Mouse (Mus musculus) adrenal gland, adult (tissue): Measurements from ENCODE around the gene Thbd.
A peak's percentile ranks its signal among the peaks of the same experiment; 100 is the strongest.

Experiments used
- DNase-seq, 2 experiments: peaks; one replicate each; pipeline ENCODE4 v3.0.0; 2022 to 2023; ENCODE audit warnings: low spot score in 1 of 2; ENCODE audit not compliant: inconsistent age in 2 of 2

Gene Thbd

GRCm38 (mm10) chr2:148407870-148408760 is at the start of gene Thbd:
TSS of gene Thbd (minus strand) at chr2:148408188.
- DNase-seq, result peak; percentile 78 to 92

DNA sequence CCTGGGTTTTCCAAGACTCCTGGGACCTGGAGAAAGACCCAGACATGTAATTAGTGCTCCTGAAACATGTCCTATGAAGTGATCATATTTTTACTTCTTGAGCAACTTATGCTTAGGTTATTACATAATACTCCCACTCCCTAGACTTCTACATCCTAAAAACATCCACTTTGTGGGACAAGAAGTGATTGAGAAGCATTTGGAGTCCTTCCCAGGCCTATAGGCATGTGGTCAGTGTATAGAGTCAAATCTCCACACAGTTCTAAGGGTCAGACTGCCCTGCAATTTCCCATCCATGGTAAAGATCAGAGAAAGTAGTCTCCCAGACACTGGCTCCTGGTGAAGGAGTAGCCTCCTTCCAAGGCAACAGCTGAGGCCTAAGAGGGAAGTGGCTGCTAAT is 47.4 kb upstream of the Thbd start:
- DNase-seq, result no peak

GRCm38 (mm10) chr2:148454014-148454542 is 46.1 kb upstream of the Thbd start:
- no peak for DNase-seq

GRCm38 (mm10) chr2:148453061-148453460 is 45.1 kb upstream of the Thbd start:
- peak in 1 of 2 experiments; percentile 47 for DNase-seq

DNA sequence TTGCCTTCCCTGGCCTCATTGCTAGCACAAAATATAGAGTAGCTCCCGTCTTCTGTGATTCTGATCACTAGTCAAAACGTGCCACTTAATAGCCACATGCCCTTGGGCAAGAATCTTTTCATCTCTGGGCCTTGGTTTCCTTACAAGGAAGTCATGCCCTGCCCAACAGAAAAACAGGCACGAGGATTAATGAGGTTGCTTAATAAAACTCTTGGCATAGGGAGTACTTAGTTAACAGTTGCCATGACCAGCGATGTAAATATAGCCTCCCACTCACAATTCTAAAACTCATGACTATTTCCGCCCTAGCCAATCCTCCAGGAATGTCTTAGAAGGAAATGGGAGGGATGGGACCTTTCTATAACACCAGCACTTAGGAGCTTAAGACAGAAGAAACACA is 43.5 kb upstream of the Thbd start:
- no peak for DNase-seq

- no peak for DNase-seq
These were observed 42.6 kb upstream of the Thbd start for GRCm38 (mm10) chr2:148450616-148451015.

GRCm38 (mm10) chr2:148449659-148450058 is 41.7 kb upstream of the Thbd start:
- DNase-seq, result no peak

DNA sequence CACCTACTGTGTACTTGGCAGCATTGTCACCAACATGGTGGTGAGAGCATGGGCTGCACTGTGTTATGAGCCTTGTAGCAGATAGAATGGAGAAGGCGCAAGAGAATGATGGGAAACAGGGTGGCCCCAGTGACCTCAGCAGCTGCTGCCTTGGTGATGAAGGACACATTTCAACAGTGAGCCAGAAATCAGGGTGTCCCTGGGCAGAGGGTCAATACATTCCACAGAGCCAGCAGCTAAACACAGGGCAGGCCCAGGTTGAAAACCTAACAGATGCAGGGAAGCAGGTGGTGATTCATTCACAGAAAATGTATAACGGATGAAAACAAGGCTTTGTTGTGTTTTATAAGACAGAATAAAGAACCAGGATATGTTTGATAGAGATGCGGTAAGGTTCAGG is 38.5 kb upstream of the Thbd start:
- peak; percentile 17 to 81 for DNase-seq

GRCm38 (mm10) chr2:148445616-148446015 is 37.6 kb upstream of the Thbd start:
- DNase-seq, result no peak

- DNase-seq, result no peak
These were observed 36.5 kb upstream of the Thbd start for GRCm38 (mm10) chr2:148444472-148444871.

- DNase-seq, result peak; percentile 60 to 78
These were observed 35.4 kb upstream of the Thbd start, which contains the start of gene Cd93 for GRCm38 (mm10) chr2:148443249-148443958. TSS of gene Cd93 (minus strand) at chr2:148443563.

DNA sequence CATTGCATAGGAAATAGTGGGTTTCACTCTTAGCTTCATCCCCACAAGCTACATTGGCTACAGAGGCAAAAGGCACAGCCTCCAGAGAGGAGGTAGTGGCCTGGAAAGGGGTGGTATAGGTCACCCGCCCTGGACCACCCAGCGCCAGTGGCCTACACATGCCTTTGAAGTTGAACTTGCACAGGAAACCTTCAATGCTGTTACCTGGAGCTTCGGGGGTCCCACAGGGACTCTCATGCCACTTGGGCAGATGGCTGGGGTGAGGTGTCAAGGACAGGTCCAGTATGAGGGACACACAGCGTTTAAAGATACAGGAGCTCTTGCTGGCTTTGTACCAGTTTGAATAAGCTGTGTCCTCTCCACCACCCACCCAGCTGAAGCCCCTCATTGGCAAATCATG is 34.7 kb upstream of the Thbd start:
- peak in 1 of 2 experiments; percentile 50 for DNase-seq

GRCm38 (mm10) chr2:148442172-148442571 is 34.2 kb upstream of the Thbd start:
- peak; percentile 18 to 53 for DNase-seq

- no peak for DNase-seq
These were observed 33.4 kb upstream of the Thbd start for GRCm38 (mm10) chr2:148441421-148441820.

GRCm38 (mm10) chr2:148439691-148440276 is 31.8 kb upstream of the Thbd start:
- no peak for DNase-seq

DNA sequence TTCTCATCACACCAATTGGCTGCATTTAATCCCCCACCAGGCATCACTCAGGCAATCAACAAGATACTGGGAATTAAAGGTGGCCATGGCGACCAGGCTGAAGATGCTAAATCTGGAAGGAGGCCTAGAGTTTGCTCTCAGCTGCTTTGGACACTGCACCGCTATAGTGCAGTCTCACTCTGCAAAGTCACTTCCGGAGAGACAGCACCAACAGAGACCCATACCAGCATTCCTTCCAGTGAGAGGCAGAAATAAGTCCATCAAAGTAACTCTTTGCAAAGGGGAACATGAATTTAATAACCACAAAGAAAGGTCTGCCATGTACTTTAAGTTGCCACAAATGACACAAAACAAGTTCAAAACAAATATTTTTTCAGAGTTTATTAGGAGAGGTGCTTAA is 28.3 kb upstream of the Thbd start:
- no peak for DNase-seq

DNA sequence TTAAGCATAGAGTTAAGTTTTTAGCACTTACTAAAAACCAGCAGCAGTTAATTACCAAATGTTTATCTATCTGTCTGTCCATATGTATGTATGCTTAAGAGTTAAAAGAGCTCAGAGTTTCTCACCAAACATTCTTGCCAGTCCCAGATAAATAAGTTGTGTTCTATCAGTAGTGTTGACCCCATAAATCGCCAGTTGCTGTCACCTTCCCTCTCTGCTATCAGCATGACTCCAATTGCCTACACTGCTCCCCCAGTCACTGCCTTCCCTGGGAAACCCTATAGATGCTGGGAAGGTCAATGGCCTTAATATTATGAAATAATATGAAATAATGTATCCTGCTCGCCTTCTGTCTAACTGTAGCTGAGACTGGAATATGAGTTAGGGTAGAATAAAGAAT is 24.4 kb upstream of the Thbd start:
- DNase-seq, result no peak

GRCm38 (mm10) chr2:148430941-148431340 is 23.0 kb upstream of the Thbd start:
- DNase-seq, result no peak

DNA sequence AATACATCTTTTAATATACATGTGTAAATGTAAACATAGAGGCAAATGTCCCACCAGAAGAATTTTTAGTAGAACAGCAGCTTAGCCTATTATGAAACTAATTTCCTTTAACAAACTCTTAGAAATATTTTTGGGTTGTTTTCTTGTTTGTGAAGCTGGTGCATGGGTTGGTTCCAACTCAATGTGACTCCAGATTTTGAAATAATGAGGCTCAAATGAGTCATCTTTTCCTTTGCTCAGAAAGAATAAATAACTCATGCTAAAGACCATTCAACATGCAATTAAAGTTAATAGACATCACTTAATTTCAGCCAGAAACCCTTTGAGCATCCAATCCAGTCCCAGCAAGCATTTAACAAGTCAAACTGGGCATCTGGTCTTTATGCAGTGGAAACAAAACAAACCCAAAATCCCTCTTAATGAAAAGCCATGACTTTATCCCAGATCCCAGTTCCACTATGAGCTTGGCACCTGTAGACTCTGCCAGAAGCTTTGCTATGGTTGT is 21.1 kb upstream of the Thbd start:
- peak in 1 of 2 experiments; percentile 70 for DNase-seq

DNA sequence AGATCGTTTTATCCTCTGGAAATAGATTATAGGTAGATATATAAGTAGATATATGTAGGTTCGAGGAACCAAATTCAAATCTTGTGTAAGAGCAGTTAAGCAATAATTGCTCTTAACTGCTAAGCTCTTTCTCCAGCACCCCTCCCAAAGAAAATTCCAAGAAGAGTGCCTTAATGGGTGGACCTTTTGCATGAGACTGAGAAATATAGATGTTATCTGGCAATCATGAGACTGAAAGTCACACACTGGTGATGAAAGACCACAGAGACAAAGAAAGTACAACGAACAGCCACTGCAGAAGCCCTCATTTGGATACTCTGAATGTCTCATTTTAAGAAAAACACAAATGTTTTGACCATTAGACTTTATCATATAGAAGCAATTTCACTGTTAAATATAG is 20.5 kb upstream of the Thbd start:
- no peak for DNase-seq

GRCm38 (mm10) chr2:148427553-148427952 is 19.6 kb upstream of the Thbd start:
- DNase-seq, result no peak
